Mouse (Mus musculus): ENCODE measurements around the gene Ciao2b. TPM values are rescaled to one million over a fixed set of nuclear protein-coding genes. Genes with fewer than 3 reads are reported as not detected.

The Ciao2b gene
- polyA plus RNA-seq, 1 experiment from 2014 or later: 154 TPM

DNA sequence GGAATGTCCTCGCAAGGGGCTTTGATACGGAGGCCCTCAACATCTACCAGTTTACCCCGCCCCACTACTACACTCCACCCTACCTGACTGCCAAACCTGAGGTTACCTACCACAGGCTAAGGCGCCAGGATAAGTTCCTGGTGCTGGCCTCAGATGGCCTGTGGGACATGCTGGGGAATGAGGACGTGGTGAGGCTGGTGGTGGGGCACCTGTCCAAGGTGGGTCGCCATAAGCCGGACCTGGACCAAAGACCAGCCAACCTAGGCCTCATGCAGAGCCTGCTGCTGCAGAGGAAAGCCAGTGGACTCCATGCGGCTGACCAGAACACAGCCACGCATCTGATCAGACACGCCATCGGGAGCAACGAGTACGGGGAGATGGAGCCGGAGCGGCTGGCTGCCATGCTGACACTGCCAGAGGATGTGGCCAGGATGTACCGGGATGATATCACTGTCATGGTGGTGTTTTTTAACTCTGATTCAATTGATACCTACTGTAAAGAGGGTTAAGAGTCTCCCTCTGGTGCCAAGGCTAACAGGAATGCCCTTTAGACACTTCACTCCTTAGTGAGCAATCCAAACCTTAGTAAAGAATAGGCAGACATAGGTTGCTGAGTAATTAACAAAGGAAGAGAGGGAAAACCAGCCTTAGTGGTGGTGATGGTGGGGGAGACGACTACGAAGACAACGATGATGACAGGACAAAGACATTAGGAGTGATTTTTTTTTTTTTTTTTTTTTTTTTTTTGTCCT lies 47.0 kb downstream of the Ciao2b start:
- DNase-seq (ENCODE audit: low spot score) (no peak), ATAC-seq (no peak)
- Histone ChIP-seq H3K27ac (ENCODE audit: low read depth, low read length) (no peak overlapping the region), H3K4me1 (ENCODE audit: control insufficient read depth, insufficient read depth, low read length) (peaks cover 9% of the 10 kb centered on the region), H3K9ac (ENCODE audit: low read length) (no peak overlapping the region), H3K4me2 (ENCODE audit: low read length) (no peak overlapping the region), H3K27me3 (replicated peaks; ENCODE audit: control insufficient read depth, insufficient read depth, low read length) (no peaks in the 10 kb centered on the region), H3K36me3 (ENCODE audit: control insufficient read depth, insufficient read depth, low read length) (peaks cover 31% of the 10 kb centered on the region), H3K4me3 (ENCODE audit: low read depth, low read length) (no peak overlapping the region), H3K9me3 (replicated peaks; ENCODE audit: control insufficient read depth, low read length) (no peaks in the 10 kb centered on the region)
- WGBS: 94% methylated on average over 19 of the region's 19 CpGs

DNA sequence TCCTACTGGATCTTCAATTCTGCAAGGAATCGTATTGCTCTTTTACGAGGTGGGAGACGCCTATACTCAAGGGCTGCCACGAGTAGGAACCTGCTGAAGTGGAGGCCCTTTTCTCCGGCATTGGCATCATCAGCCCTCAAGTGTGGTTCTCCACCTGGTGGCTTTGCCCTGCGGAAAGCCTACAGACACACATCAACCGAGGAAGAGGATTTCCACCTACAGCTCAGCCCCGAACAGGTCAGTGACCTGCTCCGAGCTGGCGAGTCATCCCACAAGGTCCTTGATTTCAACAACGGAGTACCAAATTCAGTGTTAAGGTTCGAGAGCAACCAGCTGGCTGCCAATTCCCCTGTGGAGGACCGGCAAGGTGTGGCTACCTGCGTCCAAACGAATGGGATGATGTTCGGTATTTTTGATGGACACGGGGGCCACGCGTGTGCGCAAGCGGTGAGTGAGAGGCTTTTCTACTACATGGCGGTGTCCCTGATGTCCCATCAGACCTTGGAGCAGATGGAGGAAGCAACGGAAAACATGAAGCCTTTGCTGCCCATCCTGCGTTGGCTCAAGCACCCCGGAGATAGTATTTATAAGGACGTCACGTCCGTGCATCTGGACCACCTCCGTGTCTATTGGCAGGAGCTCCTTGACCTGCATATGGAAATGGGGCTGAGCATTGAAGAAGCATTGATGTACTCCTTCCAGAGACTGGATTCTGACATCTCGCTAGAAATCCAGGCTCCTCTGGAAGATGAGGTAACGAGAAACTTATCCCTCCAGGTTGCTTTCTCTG lies 48.0 kb downstream of the Ciao2b start:
- peaks cover 31% of the 10 kb centered on the region for H3K36me3 ChIP-seq (ENCODE audit: control insufficient read depth, insufficient read depth, low read length)
- H3K27me3 ChIP-seq (replicated peaks; ENCODE audit: control insufficient read depth, insufficient read depth, low read length): no peaks in the 10 kb centered on the region
- no peak overlapping the region for H3K4me3 ChIP-seq (ENCODE audit: low read depth, low read length)
- no peak overlapping the region for H3K4me2 ChIP-seq (ENCODE audit: low read length)
- ATAC-seq (no peak), DNase-seq (ENCODE audit: low spot score) (no peak)
- peaks cover 9% of the 10 kb centered on the region for H3K4me1 ChIP-seq (ENCODE audit: control insufficient read depth, insufficient read depth, low read length)
- WGBS: 95% methylated on average over 31 of the region's 31 CpGs
- H3K9ac ChIP-seq (ENCODE audit: low read length): no peak overlapping the region
- H3K27ac ChIP-seq (ENCODE audit: low read depth, low read length): no peak overlapping the region
- H3K9me3 ChIP-seq (replicated peaks; ENCODE audit: control insufficient read depth, low read length): no peaks in the 10 kb centered on the region

DNA sequence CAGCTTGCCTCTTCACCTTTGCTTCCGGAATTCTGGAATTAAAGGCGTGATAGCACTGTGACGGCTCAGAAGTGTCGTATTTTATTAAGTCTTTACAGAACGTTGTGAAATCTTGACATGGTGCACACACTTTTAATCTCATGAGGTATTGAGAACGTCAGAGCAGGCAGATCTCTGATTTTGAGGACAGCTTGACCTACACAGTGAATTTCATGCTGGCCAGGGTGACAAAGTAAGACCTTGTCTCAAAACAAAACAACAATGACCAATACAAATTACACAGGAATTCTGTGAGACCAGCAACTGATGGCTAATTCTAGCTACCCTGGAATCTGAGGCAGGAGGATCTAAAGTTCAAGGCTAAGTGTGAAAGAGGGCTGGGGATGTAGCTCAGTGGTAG lies 49.2 kb downstream of the Ciao2b start:
- no peak overlapping the region for H3K4me3 ChIP-seq (ENCODE audit: low read depth, low read length)
- no peak overlapping the region for H3K9ac ChIP-seq (ENCODE audit: low read length)
- peaks cover 9% of the 10 kb centered on the region for H3K4me1 ChIP-seq (ENCODE audit: control insufficient read depth, insufficient read depth, low read length)
- ATAC-seq: no peak
- no peak overlapping the region for H3K4me2 ChIP-seq (ENCODE audit: low read length)
- H3K9me3 ChIP-seq (replicated peaks; ENCODE audit: control insufficient read depth, low read length): no peaks in the 10 kb centered on the region
- H3K27ac ChIP-seq (ENCODE audit: low read depth, low read length): no peak overlapping the region
- H3K36me3 ChIP-seq (ENCODE audit: control insufficient read depth, insufficient read depth, low read length): peaks cover 31% of the 10 kb centered on the region
- DNase-seq (ENCODE audit: low spot score): no peak
- no peaks in the 10 kb centered on the region for H3K27me3 ChIP-seq (replicated peaks; ENCODE audit: control insufficient read depth, insufficient read depth, low read length)
- 79% methylated on average over 6 of the region's 6 CpGs for WGBS

DNA sequence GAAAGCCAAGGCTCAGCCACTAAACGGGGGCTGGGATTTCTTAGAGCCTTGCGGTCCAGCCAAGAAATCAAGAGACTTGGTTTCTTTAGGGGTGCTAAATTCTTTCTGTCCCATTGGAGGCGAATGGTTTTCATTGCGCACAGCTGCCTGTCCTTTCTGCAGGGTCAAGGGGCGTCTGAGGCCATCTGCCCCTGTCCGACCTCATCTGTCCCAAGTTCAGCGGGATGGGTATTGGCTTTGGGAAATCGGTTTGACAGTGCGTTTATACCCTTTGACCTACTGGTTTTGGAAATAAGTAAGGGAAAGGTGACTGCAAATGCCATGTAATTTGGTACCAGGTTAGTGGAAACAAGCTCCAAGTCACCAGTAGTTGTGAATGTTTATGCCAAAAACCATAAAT lies 49.9 kb downstream of the Ciao2b start:
- Histone ChIP-seq H3K9me3 (replicated peaks; ENCODE audit: control insufficient read depth, low read length) (no peaks in the 10 kb centered on the region), H3K4me2 (ENCODE audit: low read length) (peak overlapping the region; percentile 79), H3K27ac (ENCODE audit: low read depth, low read length) (0 out of 2 replicates have a peak overlapping the region, but pooled peaks have one; percentile 79), H3K4me3 (ENCODE audit: low read depth, low read length) (peak overlapping the region; percentile 73), H3K27me3 (replicated peaks; ENCODE audit: control insufficient read depth, insufficient read depth, low read length) (no peaks in the 10 kb centered on the region), H3K9ac (ENCODE audit: low read length) (peak overlapping the region; percentile 76), H3K4me1 (ENCODE audit: control insufficient read depth, insufficient read depth, low read length) (peaks cover 9% of the 10 kb centered on the region), H3K36me3 (ENCODE audit: control insufficient read depth, insufficient read depth, low read length) (peaks cover 31% of the 10 kb centered on the region)
- DNase-seq (ENCODE audit: low spot score) (no peak), ATAC-seq (no peak)
- 6% methylated on average over 9 of the region's 9 CpGs for WGBS

DNA sequence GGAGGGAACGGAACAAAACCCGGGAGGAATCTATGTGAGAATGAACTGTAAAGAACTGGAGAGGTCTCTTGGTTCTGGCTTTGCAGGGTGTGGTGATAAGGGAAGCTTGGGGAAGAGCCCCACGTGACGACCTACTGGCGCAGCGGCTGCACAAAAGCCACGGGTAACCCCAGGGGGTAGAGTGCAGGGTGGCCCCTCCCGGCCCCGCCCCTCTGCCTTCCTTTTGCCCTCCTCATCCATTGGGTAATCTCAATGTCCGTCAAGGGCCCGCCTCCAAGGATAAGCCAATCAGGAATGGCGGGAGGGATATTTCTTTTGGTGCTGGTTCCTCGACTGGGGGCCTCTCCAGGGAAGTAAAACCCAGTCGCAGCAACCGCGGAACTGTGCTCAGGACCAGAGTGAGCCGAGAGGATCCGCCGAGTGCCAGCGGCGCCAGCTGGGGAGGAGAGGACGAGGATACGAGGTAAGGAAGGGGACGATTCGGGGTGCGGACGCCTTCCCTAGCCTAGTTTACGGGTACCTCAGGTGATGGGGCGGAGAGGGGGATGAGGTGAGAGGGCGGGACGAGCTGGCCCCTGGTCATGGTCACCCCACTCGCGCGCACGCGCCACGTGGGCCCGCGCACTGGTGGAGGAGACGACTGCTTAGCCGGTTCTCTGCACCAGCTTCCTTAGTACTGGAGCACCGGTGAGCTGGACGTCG lies 50.5 kb downstream of the Ciao2b start, which contains the start of gene Pdp2:
Gene Pdp2 (plus strand): TSS at position 319 of the 702 bp plus-strand sequence.
- DNase-seq (ENCODE audit: low spot score): peak; percentile 96
- WGBS: under 1% methylated on average over 44 of the region's 44 CpGs
- ATAC-seq: peak; percentile 99
- Histone ChIP-seq H3K36me3 (ENCODE audit: control insufficient read depth, insufficient read depth, low read length) (peaks cover 28% of the 10 kb centered on the region), H3K27me3 (replicated peaks; ENCODE audit: control insufficient read depth, insufficient read depth, low read length) (no peaks in the 10 kb centered on the region), H3K27ac (ENCODE audit: low read depth, low read length) (peak within 1 kb of the TSS; percentile 79), H3K4me1 (ENCODE audit: control insufficient read depth, insufficient read depth, low read length) (peaks cover 9% of the 10 kb centered on the region), H3K4me3 (ENCODE audit: low read depth, low read length) (peak within 1 kb of the TSS; percentile 73), H3K9ac (ENCODE audit: low read length) (peak within 1 kb of the TSS; percentile 76), H3K4me2 (ENCODE audit: low read length) (peak within 1 kb of the TSS; percentile 79), H3K9me3 (replicated peaks; ENCODE audit: control insufficient read depth, low read length) (no peaks in the 10 kb centered on the region)

DNA sequence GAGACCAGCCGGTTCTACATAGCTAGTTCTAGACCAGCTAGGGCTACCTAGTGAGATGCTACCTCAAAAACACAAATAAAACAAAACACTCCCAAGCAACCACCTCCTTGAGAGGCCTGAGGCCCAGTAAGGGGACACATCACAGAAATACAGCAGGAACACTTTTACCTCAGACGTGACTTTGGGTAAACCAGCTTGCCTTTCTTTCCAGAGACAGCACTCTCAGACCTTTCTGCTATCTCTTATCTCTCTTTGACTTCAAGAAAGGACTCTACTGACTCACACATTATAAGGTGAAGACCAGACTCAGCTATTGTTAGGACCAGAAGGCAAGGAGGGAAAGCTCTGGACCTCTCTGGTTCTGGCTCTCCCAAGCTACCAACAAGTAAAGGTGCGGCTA lies 51.5 kb downstream of the Ciao2b start:
- H3K9me3 ChIP-seq (replicated peaks; ENCODE audit: control insufficient read depth, low read length): no peaks in the 10 kb centered on the region

More for the DNA sequence above, 51.5 kb downstream of the Ciao2b start:
- Histone ChIP-seq H3K36me3 (ENCODE audit: control insufficient read depth, insufficient read depth, low read length) (peaks cover 19% of the 10 kb centered on the region), H3K4me3 (ENCODE audit: low read depth, low read length) (no peak overlapping the region), H3K4me2 (ENCODE audit: low read length) (no peak overlapping the region), H3K27me3 (replicated peaks; ENCODE audit: control insufficient read depth, insufficient read depth, low read length) (no peaks in the 10 kb centered on the region), H3K9ac (ENCODE audit: low read length) (no peak overlapping the region), H3K4me1 (ENCODE audit: control insufficient read depth, insufficient read depth, low read length) (peaks cover 9% of the 10 kb centered on the region), H3K27ac (ENCODE audit: low read depth, low read length) (no peak overlapping the region)
- ATAC-seq (no peak), DNase-seq (ENCODE audit: low spot score) (no peak)
- 95% methylated on average over 3 of the region's 3 CpGs for WGBS

Other genes starting within 250 kb of the Ciao2b start
- gene Cmtm4, start 246.2 kb downstream of the Ciao2b start, polyA plus RNA-seq (2014; fragmentation: Nextera tagmentation; extraction: Ambion mirVana): 3.5 and 3.7 TPM in 2 replicates
- gene Dync1li2, start 198.9 kb downstream of the Ciao2b start, polyA plus RNA-seq (2014; fragmentation: Nextera tagmentation; extraction: Ambion mirVana): 61.1 and 74.0 TPM in 2 replicates
- 0.12 and 0.15 TPM in 2 replicates for gene Terb1, start 132.1 kb downstream of the Ciao2b start, polyA plus RNA-seq (2014; fragmentation: Nextera tagmentation; extraction: Ambion mirVana)
- gene Nae1, start 107.3 kb downstream of the Ciao2b start, polyA plus RNA-seq (2014; fragmentation: Nextera tagmentation; extraction: Ambion mirVana): 130 and 135 TPM in 2 replicates
- 1.1 and 1.2 TPM in 2 replicates for gene Car7, start 107.3 kb downstream of the Ciao2b start, polyA plus RNA-seq (2014; fragmentation: Nextera tagmentation; extraction: Ambion mirVana)
- gene Pdp2, start 50.5 kb downstream of the Ciao2b start, polyA plus RNA-seq (2014; fragmentation: Nextera tagmentation; extraction: Ambion mirVana): 11.9 and 14.2 TPM in 2 replicates
- not detected in 2 replicates for gene Cdh16, start 17.6 kb downstream of the Ciao2b start, polyA plus RNA-seq (2014; fragmentation: Nextera tagmentation; extraction: Ambion mirVana)
- gene Rrad, start 10.6 kb downstream of the Ciao2b start, polyA plus RNA-seq (2014; fragmentation: Nextera tagmentation; extraction: Ambion mirVana): 2.1 and 3.0 TPM in 2 replicates
- gene Ces2a, start 92.0 kb upstream of the Ciao2b start, polyA plus RNA-seq (2014; fragmentation: Nextera tagmentation; extraction: Ambion mirVana): not detected in 2 replicates
- gene Ces2b, start 189.6 kb upstream of the Ciao2b start, polyA plus RNA-seq (2014; fragmentation: Nextera tagmentation; extraction: Ambion mirVana): 0.20 and 0.32 TPM in 2 replicates
- gene Ces2c, start 205.1 kb upstream of the Ciao2b start, polyA plus RNA-seq (2014; fragmentation: Nextera tagmentation; extraction: Ambion mirVana): not detected in 2 replicates